Mouse (Mus musculus): Measurements from ENCODE around the gene Prm3.

DNA sequence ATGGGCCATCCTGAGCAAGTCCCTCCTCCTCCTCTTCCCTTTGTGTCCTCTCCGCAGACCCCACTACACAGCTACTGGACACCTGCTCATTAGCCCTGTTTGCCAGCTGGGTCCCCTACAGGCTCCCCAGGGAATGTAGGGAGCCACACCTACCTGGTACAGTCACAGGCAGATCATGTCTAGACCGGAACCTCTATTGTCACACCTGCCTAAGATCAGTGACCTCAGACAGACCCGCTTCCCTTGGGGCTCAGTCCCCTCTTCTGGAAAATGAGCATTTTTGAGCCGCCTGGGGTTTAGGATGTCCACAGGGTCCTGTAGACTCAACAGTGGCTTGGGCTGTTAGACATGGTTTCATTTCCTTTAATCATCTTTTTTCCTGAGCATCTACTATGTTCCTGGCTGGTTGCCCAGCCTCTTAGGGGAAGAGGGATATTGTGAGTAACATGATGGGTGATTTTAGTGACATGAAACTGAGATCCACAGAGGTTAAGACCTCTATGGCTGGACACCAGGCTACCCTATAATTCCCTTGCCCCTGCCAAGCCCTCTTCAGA is 27.9 kb upstream of the Prm3 start:
- no peak for TF ChIP-seq CTCF (IDR thresholded peaks at IDR 0.05; ENCODE audit: borderline replicate concordance, control insufficient read depth, extremely low read depth, insufficient read depth, low read length, poor library complexity)
- no peak for TF ChIP-seq POLR2A (IDR thresholded peaks at IDR 0.05; ENCODE audit: control insufficient read depth, extremely low read depth, insufficient read depth, low read length, poor library complexity)

Measured in thymus, adult 2 months (tissue).